9 mouse cellular contexts compared by ENCODE assay signal in the genomic region with DNA sequence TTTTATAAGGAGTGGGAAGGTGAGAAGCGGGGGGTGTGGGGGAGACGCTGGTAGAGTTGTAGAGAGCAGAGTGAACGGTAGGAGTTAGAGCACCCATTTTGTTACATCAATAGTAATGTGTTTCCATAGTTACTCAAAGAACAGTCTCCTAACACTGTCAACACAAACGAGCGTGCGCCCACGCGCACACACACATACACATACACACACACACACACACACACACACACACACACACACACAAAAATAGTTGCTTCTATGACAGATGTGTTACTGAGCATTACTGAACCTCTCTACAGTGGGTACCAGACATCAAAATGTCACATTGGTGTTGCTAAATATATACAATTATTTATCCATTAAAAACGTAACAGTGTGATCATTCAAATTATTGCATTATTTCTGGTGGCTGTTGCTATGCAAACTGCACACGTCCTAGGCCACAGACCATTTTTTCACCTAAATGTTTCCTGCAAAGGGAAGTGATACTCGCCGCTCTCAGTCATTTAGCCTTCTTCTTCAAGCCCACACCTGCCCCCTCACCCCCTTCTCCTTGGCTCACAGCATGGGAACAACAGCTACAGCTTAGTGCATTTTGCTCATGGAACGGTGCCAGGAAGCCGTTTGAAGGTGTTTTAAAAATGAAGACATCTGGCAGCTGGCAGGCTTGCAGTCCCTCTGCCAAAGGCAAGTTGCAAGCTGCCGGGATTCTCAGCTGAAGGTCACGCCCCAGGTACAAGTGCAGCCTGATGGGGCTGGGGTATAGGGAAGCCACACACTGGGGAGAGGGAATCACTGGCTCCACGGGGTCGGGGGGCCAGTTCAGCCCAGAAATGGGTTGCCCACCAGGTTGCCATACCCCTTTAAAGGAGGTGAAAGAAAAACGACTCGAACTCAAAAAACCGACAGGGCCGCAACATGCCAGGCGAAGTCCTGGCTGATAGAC.
A peak's percentile ranks its signal among the peaks of the same experiment; 100 is the strongest.
DNase-seq lines count a peak whose midpoint lies in the region; ATAC-seq and TF ChIP-seq lines count a peak whose summit lies in the region.
"Had no signal": no experiment of that assay in that cellular context is flagged by ENCODE, and none has a peak within 500 bp of the region (broad histone marks: within the 10 kb centered on the region; RNA-seq: fewer than 3 reads in every experiment).

No protein-coding gene starts in this region.

- H3K36me3 ChIP-seq in forebrain, embryonic 16.5 days (ENCODE audit: control insufficient read depth, insufficient read depth), result no peaks in the 10 kb centered on the region
- H3K36me3 ChIP-seq in hindbrain, embryonic 16.5 days (ENCODE audit: control insufficient read depth, insufficient read depth, low read length), result no peaks in the 10 kb centered on the region
- H3K36me3 ChIP-seq in midbrain, postnatal 0 days (ENCODE audit: insufficient read depth, low read length), result no peaks in the 10 kb centered on the region
- H3K36me3 ChIP-seq in liver, embryonic 12.5 days, result no peaks in the 10 kb centered on the region
- H3K36me3 ChIP-seq: liver, embryonic 13.5 days had no signal

- no peak overlapping the region for H3K9ac ChIP-seq in forebrain, embryonic 16.5 days (replicated peaks; ENCODE audit: low read depth, low read length)
- no peak overlapping the region; the same call in 1 of the 2 replicates for H3K9ac ChIP-seq in hindbrain, embryonic 16.5 days (ENCODE audit: low read depth, low read length)
- H3K9ac ChIP-seq in midbrain, postnatal 0 days (replicated peaks; ENCODE audit: low read length, poor library complexity, severe bottlenecking), result peak overlapping the region; percentile 42; the same call in 1 of the 2 replicates
- no peak overlapping the region for H3K9ac ChIP-seq in liver, embryonic 12.5 days
- H3K9ac ChIP-seq: liver, embryonic 13.5 days had no signal

- no peak for TF ChIP-seq POLR2A in lung, adult 2 months (IDR thresholded peaks at IDR 0.05; ENCODE audit: borderline replicate concordance, extremely low read depth, low read depth, low read length)

- peak; percentile 5 to 24 for DNase-seq in lung, adult 18-20 months
- DNase-seq in lung, adult 2 months, result no peak
- DNase-seq in midbrain, postnatal 0 days (ENCODE audit: low spot score), result peak; percentile 77
- DNase-seq in cerebellum, adult 9-10 months, result no peak
- DNase-seq: liver, embryonic 13.5 days had no signal

- peaks cover 3% of the 10 kb centered on the region; the same call in 1 of the 2 replicates for H3K9me3 ChIP-seq in forebrain, embryonic 16.5 days (ENCODE audit: control insufficient read depth, low read length)
- H3K9me3 ChIP-seq in hindbrain, embryonic 16.5 days (ENCODE audit: control insufficient read depth, low read length), result no peaks in the 10 kb centered on the region
- no peaks in the 10 kb centered on the region for H3K9me3 ChIP-seq in midbrain, postnatal 0 days (ENCODE audit: low read length)
- H3K9me3 ChIP-seq in liver, embryonic 12.5 days (replicated peaks), result no peaks in the 10 kb centered on the region
- H3K9me3 ChIP-seq: liver, embryonic 13.5 days had no signal

- peak overlapping the region; percentile 35 for H3K27ac ChIP-seq in forebrain, embryonic 16.5 days (ENCODE audit: low read length)
- H3K27ac ChIP-seq in hindbrain, embryonic 16.5 days (ENCODE audit: low read depth, low read length), result peak overlapping the region; percentile 29; the same call in 1 of the 2 replicates
- no peak overlapping the region for H3K27ac ChIP-seq in midbrain, postnatal 0 days (ENCODE audit: low read depth, low read length)
- no peak overlapping the region for H3K27ac ChIP-seq in liver, embryonic 12.5 days
- H3K27ac ChIP-seq: liver, embryonic 13.5 days had no signal

- no peak for TF ChIP-seq CTCF in lung, adult 2 months (IDR thresholded peaks at IDR 0.05; ENCODE audit: insufficient read depth, low read length)
- TF ChIP-seq CTCF in midbrain, postnatal 0 days (IDR thresholded peaks at IDR 0.05), result no peak

- H3K4me2 ChIP-seq in forebrain, embryonic 16.5 days (ENCODE audit: low read length), result 0 out of 2 replicates have a peak overlapping the region, but pooled peaks have one; percentile 7
- H3K4me2 ChIP-seq in hindbrain, embryonic 16.5 days (ENCODE audit: low read length), result no peak overlapping the region; the same call in 1 of the 2 replicates
- no peak overlapping the region for H3K4me2 ChIP-seq in midbrain, postnatal 0 days (ENCODE audit: low read depth, low read length, poor library complexity, severe bottlenecking)
- no peak overlapping the region for H3K4me2 ChIP-seq in liver, embryonic 12.5 days
- H3K4me2 ChIP-seq: liver, embryonic 13.5 days had no signal

- no peaks in the 10 kb centered on the region for H3K4me1 ChIP-seq in lung, adult 2 months (ENCODE audit: control insufficient read depth, insufficient read depth, low read length)
- H3K4me1 ChIP-seq in forebrain, embryonic 16.5 days (replicated peaks; ENCODE audit: control insufficient read depth, insufficient read depth, low read length), result peaks cover 28% of the 10 kb centered on the region
- peaks cover 7% of the 10 kb centered on the region for H3K4me1 ChIP-seq in hindbrain, embryonic 16.5 days (ENCODE audit: control insufficient read depth, insufficient read depth, low read depth, low read length)
- H3K4me1 ChIP-seq in midbrain, postnatal 0 days (ENCODE audit: insufficient read depth, low read length), result 0 out of 2 replicates have a peak, but pooled peaks cover 5% of the 10 kb centered on the region
- no peaks in the 10 kb centered on the region for H3K4me1 ChIP-seq in liver, embryonic 12.5 days
- H3K4me1 ChIP-seq: liver, embryonic 13.5 days had no signal

- WGBS in lung, adult 2 months, result 50% methylated on average over 23 of the region's 23 CpGs
- WGBS in forebrain, embryonic 16.5 days, result 33% methylated on average over 23 of the region's 23 CpGs
- WGBS in hindbrain, embryonic 16.5 days, result 45% methylated on average over 23 of the region's 23 CpGs
- 46% methylated on average over 23 of the region's 23 CpGs for WGBS in midbrain, postnatal 0 days
- WGBS in liver, embryonic 12.5 days (ENCODE audit: insufficient replicate concordance), result 75% methylated on average over 23 of the region's 23 CpGs

- no peak overlapping the region for H3K4me3 ChIP-seq in lung, adult 2 months (replicated peaks; ENCODE audit: extremely low read depth, low read depth, low read length)
- no peak overlapping the region for H3K4me3 ChIP-seq in forebrain, embryonic 16.5 days (replicated peaks; ENCODE audit: low read length)
- H3K4me3 ChIP-seq in hindbrain, embryonic 16.5 days (ENCODE audit: low read length), result no peak overlapping the region
- no peak overlapping the region for H3K4me3 ChIP-seq in midbrain, postnatal 0 days (ENCODE audit: low read depth, low read length)
- no peak overlapping the region for H3K4me3 ChIP-seq in liver, embryonic 12.5 days
- H3K4me3 ChIP-seq: liver, embryonic 13.5 days had no signal

- peak; percentile 63 for ATAC-seq in forebrain, embryonic 16.5 days
- ATAC-seq in hindbrain, embryonic 16.5 days, result peak; percentile 78
- ATAC-seq in midbrain, postnatal 0 days (ENCODE audit: low FRiP score), result peak; percentile 61; the same call in 1 of the 2 replicates
- no peak for ATAC-seq in frontal cortex, adult (ENCODE audit: low TSS enrichment)
- no peak for ATAC-seq in liver, embryonic 12.5 days

- no peaks in the 10 kb centered on the region for H3K27me3 ChIP-seq in forebrain, embryonic 16.5 days (replicated peaks; ENCODE audit: control insufficient read depth, insufficient read depth, low read length)
- H3K27me3 ChIP-seq in hindbrain, embryonic 16.5 days (replicated peaks; ENCODE audit: control insufficient read depth, insufficient read depth, low read length), result no peaks in the 10 kb centered on the region; the same call in 1 of the 2 replicates
- H3K27me3 ChIP-seq in midbrain, postnatal 0 days (ENCODE audit: insufficient read depth, low read length), result no peaks in the 10 kb centered on the region
- H3K27me3 ChIP-seq in liver, embryonic 12.5 days (replicated peaks), result no peaks in the 10 kb centered on the region
- H3K27me3 ChIP-seq: liver, embryonic 13.5 days had no signal

Comparison
In these comparisons a context has a peak if more than half of its experiments do, and no peak if none do; other contexts are left out.
1. DNase-seq: peak in lung, adult 18-20 months (2 of 2) and midbrain, postnatal 0 days (single experiment); none in lung, adult 2 months (single experiment) and cerebellum, adult 9-10 months (single experiment).
2. ATAC-seq: peak in forebrain, embryonic 16.5 days (single experiment), hindbrain, embryonic 16.5 days (single experiment) and midbrain, postnatal 0 days (single experiment); none in frontal cortex, adult (single experiment) and liver, embryonic 12.5 days (single experiment).
3. H3K27ac ChIP-seq: peak in forebrain, embryonic 16.5 days (single experiment) and hindbrain, embryonic 16.5 days (single experiment); none in midbrain, postnatal 0 days (single experiment) and liver, embryonic 12.5 days (single experiment).